Mouse (Mus musculus): ENCODE results near the gene Scfd2.

The Scfd2 gene

GRCm38 (mm10) chr5:74456759-74457158 is 74.8 kb downstream of the Scfd2 start:
- in situ Hi-C loops (cut with MboI, MseI) = no loop called here

DNA sequence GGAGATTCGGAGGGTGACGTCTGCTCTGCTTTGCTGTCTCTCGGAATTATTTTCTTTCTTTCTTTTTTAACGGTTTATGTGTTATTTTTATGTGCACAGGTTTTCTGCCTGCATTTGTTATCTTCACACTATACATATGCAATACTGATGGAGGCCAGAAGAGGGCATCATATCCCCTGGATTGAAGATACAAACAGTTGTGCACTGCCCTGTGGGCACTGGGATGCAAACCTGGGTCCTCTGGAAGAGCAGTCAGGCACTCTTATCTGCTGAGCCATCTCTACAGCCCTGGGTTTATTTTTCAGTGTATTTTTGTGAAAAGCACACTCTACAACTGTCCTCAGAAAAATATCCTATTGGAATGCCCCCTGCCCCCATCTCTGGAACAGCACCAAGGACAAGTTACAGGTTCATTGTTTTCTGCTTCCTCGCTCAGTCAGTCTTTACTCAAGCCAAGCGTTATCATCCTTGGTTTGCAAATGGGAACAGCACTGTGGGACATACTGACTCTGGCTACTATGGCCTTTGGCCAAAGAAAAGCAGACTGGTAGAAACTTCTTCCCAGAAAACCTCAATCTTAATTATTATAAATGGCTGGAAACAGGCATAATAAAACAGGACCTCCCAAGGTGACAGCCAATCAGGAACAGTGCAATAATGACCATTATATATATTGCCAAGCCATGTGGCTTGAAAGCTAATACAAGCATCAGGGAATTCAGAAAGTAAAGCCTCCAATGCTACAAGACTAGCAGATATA is 75.9 kb downstream of the Scfd2 start:
- in situ Hi-C loops (cut with MboI, MseI) = no loop called here

GRCm38 (mm10) chr5:74455094-74455493 is 76.5 kb downstream of the Scfd2 start:
- in situ Hi-C loops (cut with MboI, MseI) = no loop called here

DNA sequence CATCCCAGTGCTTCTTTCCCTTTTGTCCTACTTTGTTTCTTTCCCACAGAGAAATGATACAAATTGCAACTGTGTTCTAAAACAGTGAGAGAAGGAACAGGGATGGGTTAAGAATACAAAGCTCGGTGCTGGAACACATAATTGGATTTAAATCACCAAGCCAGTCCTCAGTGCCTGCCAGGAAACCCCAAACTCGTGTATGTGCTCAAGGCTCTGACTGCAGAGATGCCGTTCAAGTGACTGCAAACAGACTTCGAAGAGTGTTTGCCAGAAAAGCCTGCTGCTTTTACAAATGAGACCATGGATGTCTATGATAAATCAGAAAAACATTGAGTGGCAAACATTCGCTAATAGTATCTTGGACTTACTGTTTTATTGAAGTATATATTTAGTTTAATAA is 80.6 kb downstream of the Scfd2 start:
- in situ Hi-C loops (cut with MboI, MseI) = no loop called here

GRCm38 (mm10) chr5:74447517-74448334 is 83.8 kb downstream of the Scfd2 start:
- in situ Hi-C loops (cut with MboI, MseI) = loop anchor here (25.0 kb wide), 1 partner anchor 715 kb away; the partner anchor contains the start of gene Pdgfra

- in situ Hi-C loops (cut with MboI, MseI) = loop anchor here (25.0 kb wide), 1 partner anchor 716 kb away; the partner anchor contains the start of gene Pdgfra
These were observed 85.7 kb downstream of the Scfd2 start for GRCm38 (mm10) chr5:74445861-74446260.

- in situ Hi-C loops (cut with MboI, MseI) = loop anchor here (25.0 kb wide), 1 partner anchor 724 kb away; the partner anchor contains the start of gene Pdgfra
These were observed 93.2 kb downstream of the Scfd2 start for GRCm38 (mm10) chr5:74438353-74438752.

DNA sequence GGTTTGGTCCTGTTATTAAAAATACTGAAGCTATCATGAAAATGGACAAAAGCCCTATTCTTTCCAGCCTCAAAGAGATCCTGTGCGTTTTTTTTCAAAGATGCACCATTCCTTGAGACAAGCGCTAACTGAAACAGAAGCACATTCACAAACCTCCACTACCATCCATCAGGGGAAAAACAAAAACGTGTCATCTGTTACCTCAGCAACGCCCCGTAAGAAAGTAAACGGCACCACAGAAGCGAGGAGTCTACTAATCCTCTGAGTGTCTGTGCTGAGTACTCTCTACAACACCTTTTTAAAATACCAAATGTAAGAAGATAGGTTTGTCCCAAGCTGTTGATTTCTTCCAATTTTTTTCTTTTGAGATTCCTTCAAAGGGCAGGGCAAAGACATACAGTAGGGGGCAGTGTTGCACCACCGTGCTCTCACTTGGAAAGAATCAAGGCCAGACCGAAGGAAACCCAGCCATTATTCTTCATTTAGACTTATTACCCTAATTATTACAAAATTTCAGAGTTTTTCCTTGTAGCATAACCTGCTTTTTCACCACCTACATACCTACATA is 97.9 kb downstream of the Scfd2 start:
- in situ Hi-C loops (cut with MboI, MseI) = loop anchor here (25.0 kb wide), 1 partner anchor 729 kb away; the partner anchor contains the start of gene Pdgfra

DNA sequence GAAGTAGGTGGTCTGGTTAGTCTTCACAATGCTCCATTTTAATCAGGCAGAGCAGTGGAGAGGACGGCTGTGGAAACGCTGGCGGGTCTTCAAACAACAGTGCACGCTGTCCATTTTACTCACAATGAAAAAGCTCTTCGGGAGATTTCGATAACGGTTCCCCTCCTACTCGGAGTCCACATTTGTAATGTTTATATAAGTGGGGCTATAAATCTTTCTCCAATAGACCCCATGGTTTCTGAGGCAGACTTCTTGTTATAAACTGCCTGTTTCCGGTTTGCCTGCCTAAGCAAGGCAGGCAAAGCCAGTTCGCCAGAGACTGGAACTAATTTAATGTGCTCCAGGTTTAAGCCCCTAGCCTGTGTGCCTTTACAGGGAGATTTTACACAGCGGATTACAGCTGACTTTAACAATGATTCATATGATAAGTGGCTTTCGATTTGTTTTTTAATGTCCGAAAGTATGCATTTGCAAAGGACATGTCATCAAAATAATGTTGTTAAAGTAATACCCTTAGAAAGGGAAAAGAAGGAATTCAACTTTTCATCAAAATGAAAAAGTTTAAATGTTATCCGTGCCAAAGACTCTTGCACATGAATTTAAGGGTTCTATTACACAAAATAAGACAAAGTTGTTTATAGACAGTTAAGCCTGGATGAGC is 98.5 kb downstream of the Scfd2 start:
- in situ Hi-C loops (cut with MboI, MseI) = loop anchor here (25.0 kb wide), 1 partner anchor 729 kb away; the partner anchor contains the start of gene Pdgfra

- in situ Hi-C loops (cut with MboI, MseI) = no loop called here
These were observed 110.9 kb downstream of the Scfd2 start for GRCm38 (mm10) chr5:74420615-74421132.

GRCm38 (mm10) chr5:74412557-74412956 is 119.0 kb downstream of the Scfd2 start:
- in situ Hi-C loops (cut with MboI, MseI) = no loop called here

GRCm38 (mm10) chr5:74404887-74405286 is 126.7 kb downstream of the Scfd2 start:
- in situ Hi-C loops (cut with MboI, MseI) = no loop called here

GRCm38 (mm10) chr5:74404083-74404482 is 127.5 kb downstream of the Scfd2 start:
- in situ Hi-C loops (cut with MboI, MseI) = no loop called here

DNA sequence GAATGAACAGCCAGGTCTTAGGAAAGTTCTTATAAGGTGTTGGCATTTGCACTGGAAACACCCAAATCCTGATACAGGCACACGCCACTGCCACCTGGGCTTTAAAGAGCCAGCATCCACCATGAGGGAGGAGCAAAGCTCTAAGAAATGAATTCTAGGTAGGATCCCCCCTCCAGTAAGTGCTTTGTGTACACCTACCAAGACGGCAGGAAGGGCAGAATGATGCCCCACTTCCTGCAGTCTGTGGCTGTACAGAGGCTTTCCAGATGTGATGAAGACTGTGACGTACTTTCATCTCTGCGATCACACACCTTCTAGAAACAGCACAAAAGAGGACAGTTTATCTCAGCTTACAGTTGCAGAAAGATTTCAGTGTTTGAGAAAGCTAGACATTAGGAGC is 128.9 kb downstream of the Scfd2 start:
- in situ Hi-C loops (cut with MboI, MseI) = no loop called here

GRCm38 (mm10) chr5:74391806-74392205 is 139.8 kb downstream of the Scfd2 start:
- in situ Hi-C loops (cut with MboI, MseI) = no loop called here

DNA sequence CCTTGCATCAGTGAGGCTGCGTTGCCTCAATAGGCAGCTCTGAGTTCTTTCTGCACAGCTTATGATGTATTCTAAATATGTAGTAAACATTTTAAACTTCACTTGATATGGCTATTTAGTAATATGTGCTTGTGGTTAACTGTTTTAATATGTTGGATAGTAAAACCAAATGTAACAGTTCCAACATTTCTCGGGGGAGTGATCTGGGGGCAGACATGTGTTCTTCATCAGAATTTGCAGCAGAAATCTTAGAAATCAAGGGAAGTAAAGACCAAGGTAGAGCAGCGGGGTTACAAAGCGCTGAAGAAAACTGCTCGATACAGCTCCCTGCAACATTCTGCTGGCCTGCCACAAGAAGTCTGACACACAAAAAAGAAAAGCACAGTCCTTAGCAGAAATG is 140.2 kb downstream of the Scfd2 start:
- in situ Hi-C loops (cut with MboI, MseI) = no loop called here

- in situ Hi-C loops (cut with MboI, MseI) = no loop called here
These were observed 142.7 kb downstream of the Scfd2 start for GRCm38 (mm10) chr5:74388849-74389248.

- in situ Hi-C loops (cut with MboI, MseI) = no loop called here
These were observed 143.5 kb downstream of the Scfd2 start for GRCm38 (mm10) chr5:74388101-74388500.

GRCm38 (mm10) chr5:74387143-74387886 is 144.2 kb downstream of the Scfd2 start:
- in situ Hi-C loops (cut with MboI, MseI) = no loop called here

GRCm38 (mm10) chr5:74380045-74380444 is 151.5 kb downstream of the Scfd2 start:
- in situ Hi-C loops (cut with MboI, MseI) = no loop called here

DNA sequence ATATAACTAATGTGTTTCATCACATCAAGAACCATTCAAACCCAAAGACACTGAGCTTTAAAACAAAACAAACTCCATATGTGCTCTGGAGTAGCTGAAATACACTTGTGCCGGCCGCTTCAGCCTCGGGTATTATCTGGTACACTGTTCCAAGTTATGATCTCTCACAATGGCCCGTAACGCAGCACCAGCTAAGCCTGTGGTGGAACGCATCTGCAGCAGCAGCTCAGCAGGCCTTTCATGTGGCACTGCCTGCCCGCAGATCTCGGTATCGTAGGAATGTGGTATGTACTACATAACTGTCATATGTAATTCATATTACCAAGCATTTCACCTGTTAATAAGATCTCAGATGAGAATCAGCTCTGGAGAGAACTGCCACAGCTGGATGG is 164.9 kb downstream of the Scfd2 start:
- in situ Hi-C loops (cut with MboI, MseI) = no loop called here
